Mouse (Mus musculus) small intestine, adult 2 months (tissue): ENCODE results near the gene Syt2. TPM values are rescaled to one million over a fixed set of nuclear protein-coding genes. Genes with fewer than 3 reads are reported as not detected.

ENCODE experiments used
- H3K27ac ChIP-seq: fragments of 200-500 bp; 2 replicates; pipeline ENCODE4 v1.5.1; 2012; ENCODE audit warnings: low read depth, low read length, control low read depth, inconsistent platforms; ENCODE audit not compliant: insufficient read depth
- H3K27me3 ChIP-seq: fragments of 200-500 bp; 2 replicates; pipeline ENCODE4 v1.6.1; 2012; ENCODE audit warnings: mild to moderate bottlenecking, moderate library complexity, low read length, inconsistent platforms; ENCODE audit not compliant: control insufficient read depth, insufficient read depth
- H3K36me3 ChIP-seq: fragments of 200-500 bp; 2 replicates; pipeline ENCODE4 v1.6.1; 2012; ENCODE audit warnings: mild to moderate bottlenecking, low read length, control low read depth, inconsistent platforms; ENCODE audit not compliant: control insufficient read depth, insufficient read depth
- H3K4me1 ChIP-seq: fragments of 200-500 bp; 2 replicates; pipeline ENCODE4 v1.6.1; 2012; ENCODE audit warnings: low read length, inconsistent platforms, mixed read lengths; ENCODE audit not compliant: control insufficient read depth, insufficient read depth, insufficient read length
- H3K4me3 ChIP-seq: fragments of 200-500 bp; 2 replicates; pipeline ENCODE4 v1.5.1; 2012; ENCODE audit warnings: low read depth, mild to moderate bottlenecking, control low read depth, inconsistent platforms, low read length, moderate library complexity
- CTCF ChIP-seq: fragments of 200-500 bp; IDR thresholded peaks from 2 replicates; pipeline ENCODE4 v1.5.1; 2012; ENCODE audit warnings: low read depth, mild to moderate bottlenecking, control low read depth, inconsistent platforms, low read length, moderate library complexity, mixed read lengths; ENCODE audit not compliant: insufficient replicate concordance, insufficient read length; ENCODE audit errors: extremely low read depth
- POLR2A ChIP-seq: fragments of 200-500 bp; IDR thresholded peaks from 2 replicates; pipeline ENCODE4 v1.6.1; 2012; ENCODE audit warnings: low read depth, mild to moderate bottlenecking, control low read depth, inconsistent platforms, low read length, moderate library complexity
- WGBS: fragments of 180-500 bp; shearing (Covaris S2); methylation state at CpG from one replicate; pipeline ENCODE4 v1.1.7; 2018; 5-methylcytosine and 5-hydroxymethylcytosine counted together
- polyA plus RNA-seq: library from polyadenylated mRNA; depleted of rRNA; stranded (reverse); fragments of >200 nt; gene quantifications from 2 replicates; pipeline ENCODE4 v1.2.3, GENCODE M21; 2012

Gene Syt2
- polyA plus RNA-seq, 1 experiment = 1.2 TPM

- Histone ChIP-seq H3K27ac (no peak overlapping the region), H3K4me1 (peaks cover 9% of the 10 kb centered on the region), H3K36me3 (no peaks in the 10 kb centered on the region), H3K4me3 (no peak overlapping the region), H3K27me3 (no peaks in the 10 kb centered on the region)
- TF ChIP-seq POLR2A = no peak
- 0 out of 2 replicates have a peak, but pooled peaks have one; percentile 8 for TF ChIP-seq CTCF
- WGBS = 73% methylated on average over 6 of the region's 6 CpGs
Measured at GRCm38 (mm10) chr1:134741433-134741832, 95.0 kb downstream of the Syt2 start.

GRCm38 (mm10) chr1:134741946-134742661, 95.6 kb downstream of the Syt2 start:
- Histone ChIP-seq H3K27ac (no peak overlapping the region), H3K36me3 (no peaks in the 10 kb centered on the region)
- 47% methylated on average over 7 of the region's 7 CpGs for WGBS

GRCm38 (mm10) chr1:134745648-134746047, 99.2 kb downstream of the Syt2 start:
- Histone ChIP-seq H3K27ac (no peak overlapping the region), H3K36me3 (no peaks in the 10 kb centered on the region), H3K4me3 (no peak overlapping the region), H3K4me1 (peaks cover 13% of the 10 kb centered on the region), H3K27me3 (no peaks in the 10 kb centered on the region)
- TF ChIP-seq POLR2A (no peak), CTCF (peak; percentile 47; the same call in 1 of the 2 replicates)
- WGBS = 39% methylated on average over 6 of the region's 6 CpGs

More at GRCm38 (mm10) chr1:134741946-134742661, 95.6 kb downstream of the Syt2 start:
- TF ChIP-seq CTCF (no peak), POLR2A (no peak)
- Histone ChIP-seq H3K4me1 (peaks cover 9% of the 10 kb centered on the region), H3K27me3 (no peaks in the 10 kb centered on the region), H3K4me3 (no peak overlapping the region)

- Histone ChIP-seq H3K36me3 (no peaks in the 10 kb centered on the region), H3K27me3 (no peaks in the 10 kb centered on the region), H3K4me3 (0 out of 2 replicates have a peak overlapping the region, but pooled peaks have one; percentile 0), H3K4me1 (peaks cover 5% of the 10 kb centered on the region), H3K27ac (no peak overlapping the region)
- no peak for TF ChIP-seq CTCF
- TF ChIP-seq POLR2A = no peak
- WGBS = 19% methylated on average over 23 of the region's 23 CpGs
Measured at GRCm38 (mm10) chr1:134747236-134748174, 101.0 kb downstream of the Syt2 start.

GRCm38 (mm10) chr1:134749889-134750288, 103.4 kb downstream of the Syt2 start:
- TF ChIP-seq POLR2A (no peak), CTCF (no peak)
- WGBS = 57% methylated on average over 7 of the region's 7 CpGs
- H3K4me3 ChIP-seq = no peak overlapping the region
- no peaks in the 10 kb centered on the region for H3K36me3 ChIP-seq
- H3K4me1 ChIP-seq = peaks cover 6% of the 10 kb centered on the region
- no peak overlapping the region for H3K27ac ChIP-seq
- no peaks in the 10 kb centered on the region for H3K27me3 ChIP-seq

- 71% methylated on average over 5 of the region's 5 CpGs for WGBS
- no peak overlapping the region for H3K27ac ChIP-seq
- H3K4me1 ChIP-seq = peaks cover 3% of the 10 kb centered on the region
Measured at GRCm38 (mm10) chr1:134752447-134752846, 106.0 kb downstream of the Syt2 start.

More at GRCm38 (mm10) chr1:134752447-134752846, 106.0 kb downstream of the Syt2 start:
- H3K27me3 ChIP-seq = no peaks in the 10 kb centered on the region
- no peak overlapping the region for H3K4me3 ChIP-seq
- no peaks in the 10 kb centered on the region for H3K36me3 ChIP-seq
- no peak for TF ChIP-seq POLR2A
- no peak for TF ChIP-seq CTCF
